Mouse (Mus musculus) Muller cell, postnatal 12 days (primary cell): ENCODE measurements at regions not wholly inside any gene's neighbourhood (a gene's known extent, or its start where the extent isn't known, plus 50 kb on each side); places are given as distances from the start of the nearest gene placed in this dataset.

Experiments
- DNase-seq: peaks from one replicate; pipeline ENCODE4 v3.0.0-alpha.2; 2015; ENCODE audit errors: inconsistent ontology term

DNA sequence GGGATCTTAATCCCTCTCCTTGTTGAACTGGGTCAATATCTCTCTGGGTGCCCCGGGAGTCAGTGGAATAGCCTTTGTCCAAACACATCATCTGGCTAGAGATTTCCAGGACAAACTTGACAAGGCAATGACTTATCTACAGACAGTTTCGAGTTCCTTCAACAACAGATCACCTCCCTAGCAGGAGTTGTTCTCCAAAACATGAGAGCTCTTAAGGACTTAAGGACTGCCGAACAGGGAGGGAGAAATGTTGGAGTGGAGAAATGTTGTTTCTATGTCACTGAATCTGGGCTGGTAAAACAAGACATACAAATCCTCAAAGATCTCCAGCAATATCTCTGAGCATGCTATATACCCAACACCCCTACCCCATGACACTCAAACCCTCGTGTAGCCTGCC, 59.7 kb upstream of the Cox10 start:
- DNase-seq = no peak

DNA sequence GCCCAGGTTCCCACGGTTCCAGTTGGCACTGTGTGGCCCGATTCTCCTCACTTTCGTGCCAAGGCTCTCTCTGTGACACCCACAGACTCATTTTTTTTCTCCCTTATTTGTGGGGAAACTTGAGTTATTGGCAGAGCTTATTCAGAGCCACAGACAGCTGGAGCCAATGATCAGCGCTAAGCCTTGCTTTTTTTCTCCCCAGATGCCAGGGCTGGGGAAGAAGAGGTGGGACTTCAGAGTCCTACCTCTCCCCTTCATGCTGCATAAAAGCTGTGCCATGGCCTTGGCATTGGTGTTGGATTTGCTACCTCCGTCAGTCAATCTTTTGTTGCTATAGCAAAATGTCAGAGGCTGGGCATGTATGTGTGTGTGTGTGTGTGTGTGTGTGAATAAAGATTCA, 56.5 kb upstream of the Cox10 start:
- DNase-seq = no peak

DNA sequence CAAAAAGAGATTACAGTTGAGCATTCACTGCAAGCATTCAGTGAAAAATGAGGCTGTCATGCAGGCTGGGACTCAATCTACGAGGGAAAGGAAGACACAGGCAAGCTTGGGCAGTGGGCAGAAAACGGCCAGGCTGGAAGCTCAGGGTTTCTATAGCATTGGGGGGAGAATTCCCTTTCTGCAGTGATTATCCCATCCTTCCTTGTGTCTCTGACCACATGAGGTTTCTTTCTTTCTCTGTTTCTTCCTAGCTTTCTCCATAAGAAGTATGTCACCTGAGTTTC, 56.0 kb upstream of the Cox10 start:
- DNase-seq = no peak

DNA sequence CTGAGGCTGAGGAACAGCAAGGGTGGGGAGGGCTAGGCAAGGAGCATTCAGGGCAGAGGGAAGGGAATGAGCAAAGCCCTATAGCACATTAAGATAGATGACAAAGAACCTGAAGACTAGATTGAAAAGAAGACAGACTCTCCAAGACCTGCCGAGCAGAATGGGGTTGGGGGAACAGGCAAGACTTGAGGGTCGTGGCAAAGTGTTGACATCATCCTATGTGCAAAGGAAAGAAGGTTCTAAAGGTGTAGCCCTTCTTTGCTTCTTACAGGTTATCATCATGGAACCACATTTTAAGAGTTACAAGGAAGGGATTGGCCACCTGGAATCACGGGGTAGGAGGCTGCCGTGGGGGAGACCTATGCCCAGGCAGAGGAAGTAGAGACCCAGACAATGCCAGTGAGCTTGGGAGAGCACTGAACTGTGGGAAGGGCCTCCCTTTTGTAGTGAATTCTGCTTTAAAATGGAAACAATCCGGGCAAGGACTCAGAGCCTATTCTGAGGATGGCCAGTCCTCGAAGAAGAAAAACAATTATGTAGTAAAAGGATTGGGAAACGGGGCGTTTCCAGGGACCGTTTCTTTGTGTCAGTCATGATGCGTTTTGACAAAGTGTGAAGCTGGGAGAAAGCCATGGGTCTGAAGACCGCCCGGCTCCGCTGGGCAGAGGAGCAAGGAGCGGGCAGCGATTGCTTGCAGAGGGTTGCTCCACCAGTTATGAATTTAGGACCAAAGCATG, 55.5 kb upstream of the Cox10 start:
- no peak for DNase-seq
